Mouse (Mus musculus): ENCODE data around the gene Mucl1.
"Not testable (repeated sequence)": the region's sequence is repeated elsewhere in the genome, so short reads cannot be mapped to it uniquely, and the experiment has no call there.

The Mucl1 gene

DNA sequence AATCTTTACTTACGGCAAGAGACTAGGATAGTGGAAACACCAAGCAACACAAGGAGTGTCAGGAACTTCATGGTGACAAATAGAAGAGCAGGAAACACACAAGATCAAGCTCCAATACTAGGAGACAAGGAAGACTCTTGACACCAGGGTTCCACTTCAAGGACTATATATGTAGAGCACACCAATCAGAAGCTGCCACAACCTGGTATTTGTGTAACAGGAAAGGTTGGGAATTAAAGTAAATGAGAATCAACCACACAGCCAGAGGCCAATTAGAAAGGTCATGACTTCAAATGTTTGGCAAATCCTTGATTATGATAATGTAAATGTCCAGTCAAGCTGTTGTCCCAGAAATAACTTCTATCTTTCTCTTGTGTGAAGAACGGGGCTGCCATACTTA is at the start of gene Mucl1:
Gene Mucl1 (minus strand): TSS at position 101 of the 400 bp plus-strand sequence.
- DNase-seq (ENCODE audit: low read depth, low spot score), result no peak

DNA sequence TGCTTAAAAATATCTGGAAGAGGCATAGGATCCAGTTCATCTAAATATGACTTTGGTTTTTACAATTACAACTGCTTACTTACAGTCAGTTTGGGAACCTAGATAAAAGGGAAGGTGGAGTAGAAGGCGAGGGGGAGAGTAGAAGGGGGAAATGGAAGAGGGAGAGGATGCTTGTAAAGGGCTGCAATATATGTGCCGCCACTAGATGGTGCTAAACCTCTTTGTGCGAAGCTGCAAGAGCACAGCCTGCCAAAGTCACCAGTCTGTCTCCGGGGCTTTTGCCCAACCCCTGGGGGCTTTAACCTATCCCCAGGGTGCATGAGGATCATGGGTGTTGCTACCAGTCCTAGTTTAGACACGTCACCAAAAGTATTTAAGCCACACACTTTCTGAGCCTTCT is 11.6 kb upstream of the Mucl1 start:
- DNase-seq (ENCODE audit: low read depth, low spot score), result peak; percentile 57

DNA sequence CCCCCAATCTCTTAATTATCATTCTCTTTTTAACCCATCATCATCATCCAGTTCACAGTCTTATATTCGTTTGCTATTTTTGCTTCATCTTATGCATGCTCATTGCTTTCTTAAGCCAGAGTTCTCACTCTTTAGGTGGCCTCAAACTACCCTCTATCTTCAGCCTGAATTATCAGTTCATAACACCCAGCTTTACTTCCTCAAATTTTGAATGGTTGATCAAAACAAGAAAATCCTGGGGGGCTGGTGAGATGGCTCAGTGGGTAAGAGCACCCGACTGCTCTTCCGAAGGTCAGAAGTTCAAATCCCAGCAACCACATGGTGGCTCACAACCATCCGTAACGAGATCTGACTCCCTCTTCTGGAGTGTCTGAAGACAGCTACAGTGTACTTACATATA is 38.4 kb downstream of the Mucl1 start:
- not testable (repeated sequence) for DNase-seq (ENCODE audit: low read depth, low spot score)

Data from A20 (cell line).